Mouse (Mus musculus): ENCODE measurements around the gene Nfib. TPM values are rescaled to one million over a fixed set of nuclear protein-coding genes. Genes with fewer than 3 reads are reported as not detected.

The Nfib gene
- total RNA-seq, 4 experiments from 2014 or later, result 69.0 to 96.9 (median 80.8) TPM

DNA sequence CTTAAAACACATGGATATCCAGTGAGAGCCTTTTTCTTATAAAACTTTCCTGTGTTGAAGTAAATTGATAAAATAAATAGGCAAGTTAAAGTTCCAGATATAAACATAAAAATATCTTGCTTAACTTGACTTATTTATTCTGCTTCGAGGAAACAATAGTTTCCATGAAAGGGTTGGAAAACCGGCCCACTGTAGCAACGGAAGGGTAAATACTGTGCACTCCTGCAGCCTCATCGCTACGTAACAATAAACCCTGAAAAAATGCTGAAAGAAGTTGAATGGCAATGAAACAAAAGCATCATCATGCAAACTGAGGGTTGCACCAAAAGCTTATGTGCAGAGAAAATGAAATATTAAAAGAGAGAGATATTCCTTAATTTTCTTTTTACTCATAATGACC, 203.5 kb downstream of the Nfib start:
- DNase-seq (ENCODE audit: low spot score in 2 of 2), result no peak

DNA sequence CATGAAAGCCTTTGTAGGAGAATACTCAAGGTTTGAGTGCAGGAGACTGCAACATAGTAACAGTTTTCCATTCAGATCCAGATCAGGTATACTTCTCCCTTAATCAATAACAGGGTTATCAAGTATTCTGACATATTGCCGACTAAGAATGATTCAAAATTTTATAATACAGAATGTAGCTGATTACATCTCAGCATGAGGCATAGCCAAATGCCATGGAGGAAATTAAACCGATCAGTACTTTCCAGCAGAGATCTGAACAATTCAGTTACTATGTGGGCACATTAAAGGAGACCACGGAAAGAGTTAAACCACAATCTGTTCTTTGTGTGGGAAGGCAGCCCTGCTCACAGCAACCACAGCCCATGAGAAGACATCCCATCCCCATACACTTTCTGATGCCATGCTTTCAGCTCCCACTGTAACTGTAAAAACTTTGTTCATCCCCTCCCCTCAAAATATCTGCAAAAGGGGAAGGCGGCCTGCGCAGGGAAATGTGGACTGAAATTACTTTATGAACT, 204.9 kb downstream of the Nfib start:
- DNase-seq (ENCODE audit: low spot score in 2 of 2), result no peak

DNA sequence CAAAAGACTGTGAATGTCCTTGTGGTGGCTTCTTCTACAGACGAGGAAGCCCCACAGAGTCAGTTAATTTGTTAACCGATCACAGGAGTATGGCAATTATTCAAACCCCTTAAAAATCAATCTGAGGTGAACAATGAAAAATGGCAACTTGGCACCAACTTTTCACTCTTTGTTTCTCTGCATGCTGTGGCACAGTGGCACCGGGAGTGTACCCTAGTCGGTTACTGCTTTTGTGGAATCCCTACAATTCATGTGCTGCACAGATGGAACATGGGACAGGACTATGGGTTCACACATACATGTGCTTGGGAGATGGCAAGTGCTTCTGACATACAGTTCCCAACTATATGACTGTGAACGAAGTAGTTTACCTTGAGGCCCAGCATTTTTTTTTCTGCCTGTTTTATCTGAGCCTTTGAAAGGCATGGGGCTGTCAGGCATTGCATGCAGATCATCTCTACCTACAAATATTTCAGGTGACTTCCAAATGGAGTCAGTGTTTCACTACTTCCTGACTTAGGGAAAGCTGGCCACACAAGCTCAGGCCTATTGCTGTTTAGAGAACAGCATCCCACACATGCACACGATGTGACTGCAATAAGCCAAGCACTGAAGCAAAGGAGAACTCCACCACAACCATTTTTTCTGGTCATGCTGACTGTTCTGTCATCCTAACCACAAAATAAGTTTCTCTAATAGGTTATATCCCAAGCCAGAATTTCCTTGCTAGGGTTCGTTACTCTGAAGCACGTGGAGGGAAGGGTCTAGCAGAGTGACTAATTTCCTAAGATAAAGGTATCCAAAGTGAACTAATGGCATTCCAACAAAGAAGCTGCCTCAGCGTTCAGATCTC, 205.6 kb downstream of the Nfib start:
- no peak for DNase-seq (ENCODE audit: low spot score in 2 of 2)

DNA sequence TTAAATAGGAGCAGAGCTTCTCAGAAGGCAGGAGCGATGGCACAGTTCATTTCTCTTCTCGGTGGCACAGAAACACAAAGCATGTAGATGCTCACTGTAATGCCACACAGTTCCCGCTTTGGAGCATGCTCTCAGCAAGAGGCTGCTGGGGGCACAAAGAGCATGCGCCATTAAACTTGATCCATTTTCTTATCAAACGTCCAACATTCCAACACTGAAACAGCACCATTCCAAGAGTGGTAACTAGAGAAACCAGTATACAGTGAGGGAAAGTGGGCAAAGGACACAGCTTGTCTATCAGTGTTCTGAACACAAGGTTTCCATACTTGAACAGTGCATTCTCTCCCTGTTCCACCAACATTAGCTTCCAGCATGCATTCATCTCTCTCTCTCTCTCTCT, 206.3 kb downstream of the Nfib start:
- DNase-seq (ENCODE audit: low spot score in 2 of 2), result no peak

DNA sequence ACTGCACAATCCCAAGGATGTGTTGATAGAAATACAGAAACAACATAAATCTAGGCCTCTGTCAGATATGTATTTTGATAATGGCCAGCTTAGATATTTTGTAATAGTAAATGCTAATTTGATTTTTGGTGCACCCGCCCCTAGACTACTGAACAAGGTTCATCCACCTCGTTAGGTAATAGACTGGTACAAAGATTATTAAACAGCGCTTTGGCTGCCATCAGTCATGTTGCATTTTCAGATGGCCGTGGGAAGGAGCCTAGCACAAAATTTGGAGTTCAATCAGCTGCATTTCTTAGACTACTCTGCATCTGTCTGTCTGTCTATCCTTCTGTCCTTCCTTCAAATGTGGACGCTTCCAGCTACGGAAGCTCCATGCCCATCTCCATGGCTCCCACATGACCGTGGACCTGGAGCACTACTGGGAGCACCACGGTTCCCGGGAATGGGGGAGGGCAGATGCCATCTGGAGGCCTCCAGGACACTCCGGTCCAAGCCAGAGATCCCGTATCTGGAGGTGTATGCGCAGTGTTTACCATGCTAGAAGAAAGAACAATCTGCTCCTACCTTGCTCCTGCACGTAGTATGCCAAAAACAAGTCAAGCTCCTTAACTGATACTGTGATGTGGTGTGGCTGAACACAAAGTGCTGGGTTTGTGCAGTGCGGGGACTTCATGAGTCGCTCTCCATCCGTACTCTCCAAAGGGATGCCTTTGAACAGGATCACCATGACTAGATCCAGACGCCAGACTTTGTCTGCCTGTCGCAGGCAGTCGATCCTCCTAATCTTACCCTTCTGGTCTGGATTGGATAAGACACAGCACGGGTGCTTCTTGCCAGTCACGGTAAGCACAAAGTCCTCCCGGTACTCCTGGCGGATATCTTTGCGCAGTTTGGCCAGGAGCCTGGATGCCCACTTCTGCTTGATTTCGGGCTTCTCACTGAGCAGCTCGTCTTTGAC, 207.6 kb downstream of the Nfib start:
- no peak for DNase-seq (ENCODE audit: low spot score in 2 of 2)

DNA sequence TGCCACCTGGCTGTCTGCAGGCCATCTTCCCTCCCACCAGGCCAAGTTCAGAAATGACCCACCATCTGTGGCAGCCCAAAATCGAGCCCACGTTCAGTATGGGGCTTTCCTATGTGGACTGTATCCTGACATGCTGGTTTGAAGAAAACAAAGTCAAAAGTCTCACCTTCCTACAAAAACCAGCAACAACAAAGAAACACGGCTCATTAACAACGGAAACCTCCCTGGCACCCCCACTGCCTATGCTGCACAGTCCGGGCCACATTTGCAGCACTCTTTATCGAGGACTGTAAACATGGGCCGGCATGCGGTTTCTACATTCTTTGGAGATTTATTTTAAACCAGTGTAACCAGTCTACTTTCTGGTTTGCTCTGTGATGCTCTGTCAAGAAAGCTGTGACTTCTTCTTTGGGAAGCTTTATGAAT, 208.4 kb downstream of the Nfib start:
- DNase-seq (ENCODE audit: low spot score in 2 of 2), result no peak

DNA sequence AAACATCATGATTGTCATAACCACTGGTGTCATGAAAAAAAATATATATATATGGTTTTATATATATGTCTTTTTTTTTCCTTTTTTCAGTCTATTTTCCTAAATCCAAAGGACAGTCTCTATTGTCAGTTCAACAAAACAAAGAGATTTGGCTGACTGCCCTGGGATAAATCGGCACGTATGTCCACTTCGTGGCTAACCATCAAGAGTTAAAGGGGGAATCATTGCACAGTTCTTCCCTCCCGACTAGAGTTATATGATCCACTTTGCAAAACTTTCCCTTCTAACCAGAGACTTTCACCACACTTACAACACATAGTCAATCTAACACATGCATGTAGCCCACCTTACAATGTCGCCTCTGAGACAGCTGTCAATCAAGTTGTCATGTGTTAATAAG, 209.2 kb downstream of the Nfib start:
- no peak for DNase-seq (ENCODE audit: low spot score in 2 of 2)

DNA sequence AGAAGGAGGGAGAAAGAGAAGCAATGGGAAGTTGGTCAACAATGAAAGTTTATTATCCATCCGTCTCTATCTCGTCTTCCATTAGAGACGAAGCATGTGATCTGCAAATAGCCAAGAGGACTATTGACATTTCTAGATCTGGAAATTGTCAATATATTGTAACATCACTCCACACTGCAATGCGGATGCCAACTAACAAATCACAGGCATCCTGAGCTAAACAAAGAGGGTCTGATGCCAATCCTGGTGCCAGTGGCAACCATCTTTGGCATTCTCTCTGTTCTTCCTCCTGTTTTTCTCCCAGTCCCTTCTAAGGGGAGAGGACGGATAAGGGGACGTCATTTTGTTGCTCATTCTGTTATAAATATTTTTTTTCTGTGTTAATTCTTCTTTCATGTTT, 209.9 kb downstream of the Nfib start:
- DNase-seq (ENCODE audit: low spot score in 2 of 2), result no peak

DNA sequence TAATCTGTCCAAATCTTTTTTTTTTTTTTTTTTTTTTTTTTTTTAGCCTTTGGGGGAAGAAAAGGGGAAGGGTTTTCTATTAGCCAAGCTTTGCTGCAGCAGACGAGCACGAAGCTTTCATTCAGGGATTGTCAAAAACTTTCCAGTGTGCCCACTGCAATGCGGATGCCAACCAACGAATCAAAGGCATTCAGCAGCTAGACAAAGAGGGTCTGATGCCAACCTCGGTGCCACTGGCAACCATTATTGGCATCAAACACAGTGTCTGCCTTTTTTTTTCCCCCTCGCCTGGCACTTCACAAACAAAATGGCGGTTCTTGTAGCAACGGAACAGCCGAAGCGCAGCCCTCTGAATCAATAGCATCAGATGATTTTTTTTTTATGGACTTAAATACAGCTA, 210.7 kb downstream of the Nfib start:
- DNase-seq (ENCODE audit: low spot score in 2 of 2), result no peak

DNA sequence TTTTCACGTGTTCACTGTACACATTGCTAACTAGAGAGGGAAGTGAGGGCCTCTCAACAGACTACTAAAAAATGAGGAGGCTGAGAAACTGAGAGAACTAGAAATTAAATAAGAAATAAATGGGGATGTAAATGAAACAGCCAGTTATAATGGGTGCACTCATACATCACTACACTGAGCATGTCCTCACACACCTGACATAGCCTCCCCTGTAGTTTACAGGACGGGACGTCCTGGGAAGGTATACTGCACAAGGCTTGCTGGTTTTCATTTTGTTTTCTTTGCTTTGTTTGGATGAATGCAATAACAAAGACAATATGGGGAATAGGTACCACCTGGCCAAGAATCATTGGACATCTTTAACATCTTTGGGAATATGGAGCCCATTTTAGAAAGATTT, 211.1 kb downstream of the Nfib start:
- no peak for DNase-seq (ENCODE audit: low spot score in 2 of 2)

DNA sequence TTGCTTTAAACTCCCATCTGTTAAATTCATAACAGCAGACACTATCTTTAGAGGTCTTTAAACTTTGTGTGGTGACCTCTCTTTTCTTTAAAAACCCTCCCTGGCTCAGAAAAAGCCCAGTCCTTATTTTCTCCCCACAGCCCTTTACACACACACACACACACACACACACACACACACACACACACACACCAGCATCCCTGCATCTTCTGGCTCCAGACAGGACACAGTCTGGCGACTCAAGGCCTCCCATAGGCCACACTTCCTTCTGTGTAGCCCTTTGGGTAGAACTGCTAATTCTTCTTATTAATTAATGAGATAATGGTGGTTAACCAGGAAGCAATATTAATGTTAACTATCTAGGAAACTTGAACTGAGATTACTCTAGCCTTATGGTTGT, 211.7 kb downstream of the Nfib start:
- no peak for DNase-seq (ENCODE audit: low spot score in 2 of 2)

DNA sequence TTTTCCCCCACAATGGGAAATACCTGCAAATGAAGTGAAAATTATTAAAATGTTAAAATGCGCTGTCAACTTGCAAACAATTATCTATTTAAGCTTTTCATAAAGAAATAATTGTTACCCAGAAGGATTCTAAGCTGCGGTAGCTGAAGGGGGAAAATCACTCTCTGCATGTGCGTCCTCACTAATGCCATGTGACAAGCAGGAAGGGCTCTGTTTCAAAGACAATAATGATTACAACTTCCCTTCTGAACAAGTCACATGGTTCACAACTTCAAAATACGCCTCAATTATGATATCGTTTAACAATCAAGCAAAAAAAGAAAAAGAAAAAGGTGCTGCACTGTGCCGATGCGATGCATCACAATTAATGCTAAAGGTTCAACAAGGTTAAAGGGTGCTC, 212.2 kb downstream of the Nfib start:
- no peak for DNase-seq (ENCODE audit: low spot score in 2 of 2)

DNA sequence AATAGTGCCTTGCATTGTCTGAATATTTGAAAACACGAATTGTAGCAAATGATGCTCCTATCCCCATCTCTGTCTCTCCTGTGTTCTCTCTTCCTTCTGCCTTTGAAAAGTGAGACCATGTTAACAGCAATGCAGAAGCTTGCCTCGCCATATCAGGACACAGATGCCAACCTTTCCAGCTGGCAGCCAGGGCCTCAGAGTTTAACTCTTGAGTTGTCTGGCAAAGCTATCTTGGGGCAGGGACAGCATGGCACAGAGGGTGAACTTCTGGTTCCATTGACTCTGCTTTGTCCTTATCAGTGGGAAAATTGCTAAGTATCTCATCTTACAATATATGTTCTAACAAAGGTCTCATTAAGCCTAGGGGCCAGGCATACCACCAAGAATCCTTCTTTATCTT, 212.8 kb downstream of the Nfib start:
- no peak for DNase-seq (ENCODE audit: low spot score in 2 of 2)

DNA sequence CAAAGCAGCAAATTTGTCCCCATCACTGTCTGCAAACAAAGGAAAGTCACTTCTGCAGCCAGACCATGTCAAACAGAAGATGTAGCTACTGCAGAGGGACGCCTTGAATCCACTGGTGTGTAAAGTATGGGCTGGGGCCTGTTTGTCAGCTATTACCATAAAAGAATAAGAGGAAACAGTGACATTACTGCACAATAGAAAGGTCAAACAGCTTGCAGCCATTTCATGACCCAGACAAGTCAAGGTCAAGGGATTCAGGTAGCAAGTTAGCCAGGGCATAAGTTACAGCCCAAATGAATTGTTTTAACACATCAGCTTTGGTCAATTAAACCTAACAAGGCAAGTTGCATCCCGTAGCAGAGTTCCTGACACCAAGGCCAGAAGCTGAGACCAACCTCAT, 215.6 kb downstream of the Nfib start:
- DNase-seq (ENCODE audit: low spot score in 2 of 2), result no peak

DNA sequence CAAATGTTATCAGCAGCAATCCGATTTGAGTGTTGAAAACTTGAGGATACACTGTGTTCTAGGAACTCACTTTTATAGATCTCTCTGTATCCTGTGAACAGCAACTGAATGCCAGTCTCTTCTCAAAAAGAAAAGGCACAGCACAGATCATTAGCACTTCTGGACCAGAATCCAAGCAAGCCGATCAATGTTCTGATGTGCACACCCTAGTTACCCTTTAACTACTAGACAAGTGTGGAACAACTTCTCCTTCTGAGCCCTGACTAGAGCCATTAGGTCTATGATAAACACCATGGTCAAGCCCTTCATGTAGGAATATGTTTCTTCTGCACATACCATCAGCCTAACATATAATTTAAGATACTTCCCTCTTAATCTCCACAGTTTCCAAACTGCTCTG, 219.6 kb downstream of the Nfib start:
- DNase-seq (ENCODE audit: low spot score in 2 of 2), result no peak

DNA sequence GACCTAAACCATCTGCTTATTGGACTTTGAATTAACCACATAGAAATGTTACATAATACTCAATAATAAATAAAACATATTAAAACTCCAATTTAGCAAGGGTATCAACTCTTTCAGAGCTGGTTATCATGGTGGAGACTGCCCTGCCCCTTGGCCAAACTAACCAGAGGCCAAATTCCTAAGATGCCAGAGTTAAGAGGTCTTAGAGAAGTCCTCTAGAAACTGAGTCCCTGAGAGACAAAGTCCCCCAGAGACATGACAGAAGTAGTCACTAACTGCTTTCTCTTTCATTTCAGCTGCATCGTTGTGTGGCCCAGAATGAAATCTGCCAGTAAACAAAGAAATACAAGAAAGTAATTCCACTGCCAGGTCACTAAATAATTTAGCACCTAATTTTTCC, 221.7 kb downstream of the Nfib start:
- DNase-seq (ENCODE audit: low spot score in 2 of 2), result no peak

DNA sequence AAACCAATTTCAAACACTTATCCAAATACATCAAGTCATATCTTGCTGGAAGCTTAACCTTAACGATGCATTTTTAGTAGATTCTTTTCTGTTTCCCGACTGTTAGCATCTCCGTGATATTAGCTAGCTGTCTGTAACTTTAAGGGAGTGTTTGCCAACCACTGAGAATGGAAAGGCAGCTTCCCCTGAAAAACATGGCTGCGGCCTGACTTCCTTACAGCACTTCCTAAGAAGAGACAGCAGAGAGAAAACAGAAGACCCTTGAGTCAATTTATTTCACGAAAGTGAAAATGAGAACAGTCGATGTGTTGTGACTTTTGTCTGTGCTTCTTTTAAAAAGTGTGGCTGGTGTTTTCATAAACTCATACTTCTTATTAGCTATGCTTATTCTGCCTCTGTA, 222.3 kb downstream of the Nfib start:
- DNase-seq (ENCODE audit: low spot score in 2 of 2), result no peak

DNA sequence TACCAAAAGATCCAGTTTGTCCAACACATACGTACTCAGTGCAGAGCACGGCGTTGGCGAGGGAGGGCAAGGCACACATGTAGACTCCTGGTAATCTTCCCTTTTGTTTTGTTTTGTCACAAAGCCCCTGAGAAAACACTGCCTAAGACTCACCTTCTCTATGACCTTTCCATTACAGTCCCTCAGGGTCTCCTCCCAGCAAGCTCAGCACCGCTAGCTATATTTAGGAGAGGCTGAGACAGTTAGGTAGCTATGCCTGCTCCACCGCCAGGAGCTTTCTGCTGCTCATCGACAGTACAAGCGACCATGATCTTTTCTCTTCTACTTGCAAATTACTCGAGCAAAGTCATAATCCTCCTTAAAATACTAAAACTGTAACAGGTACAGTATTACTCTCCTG, 224.9 kb downstream of the Nfib start:
- no peak for DNase-seq (ENCODE audit: low spot score in 2 of 2)

DNA sequence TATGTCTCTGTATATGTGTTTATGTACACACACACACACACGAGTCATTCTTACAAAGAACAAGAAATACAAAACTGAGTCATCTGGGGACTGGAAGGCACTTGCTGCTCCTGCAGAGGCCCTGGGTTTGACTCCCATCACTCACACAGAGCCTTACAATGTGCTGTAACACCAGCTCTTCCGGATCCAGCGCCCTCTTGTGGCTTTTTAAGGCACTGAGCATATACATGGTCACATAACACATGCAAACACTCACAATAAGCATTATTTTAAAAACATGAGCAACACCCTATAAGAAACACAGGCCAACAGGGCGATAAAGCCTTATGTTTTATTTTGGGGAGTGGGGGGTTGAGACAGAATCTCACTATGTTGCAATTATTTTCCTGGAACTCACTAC, 226.2 kb downstream of the Nfib start:
- DNase-seq (ENCODE audit: low spot score in 2 of 2), result no peak

DNA sequence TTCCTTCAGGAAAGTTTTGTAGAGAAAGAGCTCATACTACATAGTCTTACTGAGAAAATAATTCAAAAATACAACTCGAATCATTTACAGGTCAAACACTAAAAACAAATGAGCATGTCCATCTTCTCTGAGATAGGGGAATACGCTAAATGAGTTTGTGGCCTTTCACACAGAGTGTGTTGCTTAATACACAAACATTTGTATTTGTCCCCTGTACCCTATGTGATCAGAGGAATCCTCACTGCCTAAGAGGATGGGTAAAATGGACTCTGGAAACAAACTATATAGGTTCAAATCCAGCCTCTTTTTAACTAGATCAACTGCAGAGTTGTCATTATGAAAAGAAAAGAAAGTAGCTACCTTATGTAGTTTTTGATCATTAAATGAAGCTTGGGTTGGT, 227.8 kb downstream of the Nfib start:
- DNase-seq (ENCODE audit: low spot score in 2 of 2), result no peak

DNA sequence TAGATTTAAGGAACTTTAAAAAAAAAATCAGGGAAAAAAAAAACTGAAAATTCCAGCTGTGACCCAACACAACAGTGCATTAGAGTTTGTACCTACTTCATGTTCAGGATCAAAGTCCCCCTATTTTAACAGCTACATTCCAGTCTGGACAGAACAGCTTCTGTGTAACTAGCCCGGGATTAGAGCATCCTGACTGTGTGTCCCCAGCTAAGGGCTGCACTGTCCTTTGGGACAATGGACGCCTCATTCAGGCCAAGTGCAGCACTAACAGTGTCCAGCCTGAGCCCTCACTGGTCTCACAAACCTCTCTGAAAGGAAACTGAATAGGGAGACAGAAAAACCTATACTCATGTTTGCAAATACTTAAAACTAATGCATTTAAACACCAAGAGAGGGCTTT, 229.1 kb downstream of the Nfib start:
- DNase-seq (ENCODE audit: low spot score in 2 of 2), result no peak

DNA sequence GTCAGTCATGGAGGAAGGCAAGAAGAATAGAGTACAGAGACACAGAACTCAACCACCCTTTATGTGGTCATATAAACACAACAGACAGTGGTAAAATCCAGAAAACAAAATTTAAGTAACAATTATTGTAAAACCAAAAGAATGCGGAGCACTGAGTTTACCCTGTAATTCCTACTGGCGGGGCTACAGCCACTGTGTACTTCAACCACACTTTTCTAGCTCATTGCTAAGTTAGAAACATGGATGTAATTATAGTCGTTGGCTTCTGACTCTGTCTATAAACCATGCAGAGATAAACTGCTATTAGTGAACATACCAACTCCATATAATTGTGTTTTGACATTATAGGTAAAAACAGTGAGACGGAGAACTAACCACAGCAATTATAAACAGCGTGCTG, 231.2 kb downstream of the Nfib start:
- no peak for DNase-seq (ENCODE audit: low spot score in 2 of 2)

Data from gastrocnemius, adult 8-10 months (tissue).